10 mouse cellular contexts compared by ENCODE assay signal in genomic region chr3:70500245-70500858, GRCm38 (mm10).
"Had no signal": no experiment of that assay in that cellular context is flagged by ENCODE, and none has a peak within 500 bp of the region (broad histone marks: within the 10 kb centered on the region; RNA-seq: fewer than 3 reads in every experiment).

No protein-coding gene starts in this region.

- H3K9me3 ChIP-seq: limb, embryonic 12.5 days; liver, embryonic 13.5 days had no signal

- H3K4me1 ChIP-seq: liver, embryonic 13.5 days had no signal

- H3K36me3 ChIP-seq: limb, embryonic 12.5 days; liver, embryonic 13.5 days had no signal

- H3K27me3 ChIP-seq: limb, embryonic 12.5 days; liver, embryonic 13.5 days had no signal

- H3K9ac ChIP-seq: limb, embryonic 12.5 days; liver, embryonic 13.5 days; liver, postnatal 0 days had no signal

- ATAC-seq: intestine, postnatal 0 days; liver, postnatal 0 days had no signal

- H3K27ac ChIP-seq: liver, embryonic 13.5 days had no signal

- DNase-seq: kidney, adult 8-10 months; kidney, postnatal 25 days; layer of hippocampus, adult 9-11 months; liver; liver, embryonic 13.5 days; liver, postnatal 0 days; thymus, adult 18-20 months; thymus, postnatal 14 days had no signal

- H3K4me3 ChIP-seq: limb, embryonic 12.5 days; liver, embryonic 13.5 days had no signal

- H3K4me2 ChIP-seq: limb, embryonic 12.5 days; liver, embryonic 13.5 days had no signal
